Mouse (Mus musculus) kidney, adult 2 months (tissue): ENCODE results near the gene Prss23.

Experiments
- CTCF ChIP-seq: fragments of 200-500 bp; conservative IDR thresholded peaks from 2 replicates; pipeline ENCODE4 v1.5.1; 2011; ENCODE audit warnings: low read depth, mild to moderate bottlenecking, control low read depth, low read length, moderate library complexity, mixed read lengths; ENCODE audit not compliant: insufficient read depth, insufficient read length
- POLR2A ChIP-seq: fragments of 200-500 bp; IDR thresholded peaks from one replicate; pipeline ENCODE4 v1.6.1; 2011; ENCODE audit warnings: low read depth, low read length, control low read depth

GRCm38 (mm10) chr7:89559105-89559504, 32.1 kb upstream of the Prss23 start:
- no peak for TF ChIP-seq CTCF
- no peak for TF ChIP-seq POLR2A
